Mouse (Mus musculus) spleen, postnatal 10 days (tissue): ENCODE data around the gene Oaf.

Experiments used
- DNase-seq, 2 experiments: peaks; one replicate each; pipeline ENCODE4 v3.0.0; 2021 to 2022; ENCODE audit warnings: low spot score in 2 of 2

The Oaf gene

GRCm38 (mm10) chr9:43239712-43240593 is at the start of gene Oaf:
Gene Oaf (minus strand): TSS chr9:43239911.
- peak in 1 of 2 experiments; percentile 68 for DNase-seq

GRCm38 (mm10) chr9:43286870-43287269 is 47.2 kb upstream of the Oaf start:
- peak; percentile 45 to 67 for DNase-seq

- DNase-seq, result no peak
Observed at GRCm38 (mm10) chr9:43285281-43285680, 45.6 kb upstream of the Oaf start.

GRCm38 (mm10) chr9:43284284-43284683 is 44.6 kb upstream of the Oaf start:
- peak; percentile 46 to 73 for DNase-seq

GRCm38 (mm10) chr9:43273735-43274134 is 34.0 kb upstream of the Oaf start:
- DNase-seq, result no peak

- no peak for DNase-seq
Observed at GRCm38 (mm10) chr9:43271761-43272518, 32.2 kb upstream of the Oaf start.

- no peak for DNase-seq
Observed at GRCm38 (mm10) chr9:43270723-43271252, 31.1 kb upstream of the Oaf start.

GRCm38 (mm10) chr9:43269166-43269565 is 29.5 kb upstream of the Oaf start:
- DNase-seq, result no peak

GRCm38 (mm10) chr9:43267357-43267756 is 27.6 kb upstream of the Oaf start:
- peak; percentile 34 to 72 for DNase-seq

GRCm38 (mm10) chr9:43265194-43265593 is 25.5 kb upstream of the Oaf start:
- DNase-seq, result no peak

- DNase-seq, result no peak
Observed at GRCm38 (mm10) chr9:43263946-43264451, 24.3 kb upstream of the Oaf start.

- DNase-seq, result no peak
Observed at GRCm38 (mm10) chr9:43262811-43263550, 23.3 kb upstream of the Oaf start.

- DNase-seq, result no peak
Observed at GRCm38 (mm10) chr9:43262390-43262789, 22.7 kb upstream of the Oaf start.

GRCm38 (mm10) chr9:43261941-43262340 is 22.2 kb upstream of the Oaf start:
- DNase-seq, result no peak

- no peak for DNase-seq
Observed at GRCm38 (mm10) chr9:43261124-43261907, 21.6 kb upstream of the Oaf start.

GRCm38 (mm10) chr9:43260661-43261060 is 20.9 kb upstream of the Oaf start:
- DNase-seq, result no peak

- DNase-seq, result no peak
Observed at GRCm38 (mm10) chr9:43253271-43253681, 13.6 kb upstream of the Oaf start.

GRCm38 (mm10) chr9:43252790-43253189 is 13.1 kb upstream of the Oaf start:
- DNase-seq, result no peak

- no peak for DNase-seq
Observed at GRCm38 (mm10) chr9:43251786-43252185, 12.1 kb upstream of the Oaf start.

GRCm38 (mm10) chr9:43246738-43247180 is 7.0 kb upstream of the Oaf start:
- DNase-seq, result no peak
